Mouse (Mus musculus): ENCODE results near the gene Calcoco1. TPM values are rescaled to one million over a fixed set of nuclear protein-coding genes. Genes with fewer than 3 reads are reported as not detected.

The Calcoco1 gene
- polyA plus RNA-seq, 1 experiment from 2014 or later, result 99.4 TPM

DNA sequence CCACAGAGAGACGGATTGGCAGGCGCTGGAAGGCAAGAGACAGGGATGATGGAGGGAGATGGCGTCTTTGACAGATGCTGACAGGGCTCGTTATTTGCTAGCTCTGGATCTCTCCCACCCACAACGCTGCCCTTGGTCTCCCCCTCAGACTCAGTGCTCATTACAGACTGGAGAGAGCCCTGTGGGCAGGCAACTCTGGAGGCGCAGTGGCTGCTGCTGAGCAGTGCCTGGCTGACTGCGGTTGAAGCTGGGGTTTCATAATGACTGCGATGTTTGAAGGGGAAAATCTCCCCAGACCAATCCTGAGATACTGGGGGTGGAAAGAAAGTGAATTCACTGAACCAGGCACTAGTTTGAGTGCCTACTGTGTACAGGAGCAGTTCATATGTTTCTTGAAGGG is 21.2 kb upstream of the Calcoco1 start:
- Histone ChIP-seq H3K9me3 (ENCODE audit: low read length) (no peaks in the 10 kb centered on the region), H3K4me3 (ENCODE audit: low read depth, low read length) (no peak overlapping the region), H3K27me3 (replicated peaks; ENCODE audit: insufficient read depth, low read length) (peaks cover 56% of the 10 kb centered on the region), H3K4me2 (replicated peaks; ENCODE audit: low read depth, low read length) (no peak overlapping the region), H3K27ac (ENCODE audit: low read length) (no peak overlapping the region), H3K4me1 (ENCODE audit: insufficient read depth, low read depth, low read length) (peaks cover 6% of the 10 kb centered on the region), H3K9ac (replicated peaks; ENCODE audit: low read depth) (no peak overlapping the region), H3K36me3 (ENCODE audit: insufficient read depth, low read length) (no peaks in the 10 kb centered on the region)
- DNase-seq (ENCODE audit: low spot score) (no peak), ATAC-seq (no peak)
- no peak for TF ChIP-seq EP300 (IDR thresholded peaks at IDR 0.05)
- TF ChIP-seq CTCF (IDR thresholded peaks at IDR 0.05), result no peak
- 27% methylated on average over 8 of the region's 8 CpGs for WGBS

DNA sequence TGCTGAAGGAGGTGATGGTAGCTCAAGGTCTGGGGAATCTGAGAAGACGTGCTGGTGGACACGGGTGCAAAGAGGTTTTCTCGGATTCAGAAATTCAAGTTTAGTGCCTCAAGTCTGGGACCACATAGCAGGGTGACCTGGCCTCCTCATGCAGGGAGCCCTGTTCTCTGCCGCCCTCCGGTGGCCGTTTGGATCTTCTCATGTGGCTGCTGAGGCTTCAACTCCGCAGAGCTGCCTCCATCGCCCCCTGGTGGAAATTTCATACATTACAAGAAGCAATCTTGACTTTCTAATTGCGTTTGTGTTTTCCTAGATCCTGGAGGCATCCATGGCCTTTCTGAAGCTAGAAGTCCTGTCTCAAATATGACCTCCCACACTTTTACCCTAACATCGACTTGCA is 20.6 kb upstream of the Calcoco1 start:
- peak; percentile 84 for ATAC-seq
- H3K27me3 ChIP-seq (replicated peaks; ENCODE audit: insufficient read depth, low read length), result peaks cover 50% of the 10 kb centered on the region

DNA sequence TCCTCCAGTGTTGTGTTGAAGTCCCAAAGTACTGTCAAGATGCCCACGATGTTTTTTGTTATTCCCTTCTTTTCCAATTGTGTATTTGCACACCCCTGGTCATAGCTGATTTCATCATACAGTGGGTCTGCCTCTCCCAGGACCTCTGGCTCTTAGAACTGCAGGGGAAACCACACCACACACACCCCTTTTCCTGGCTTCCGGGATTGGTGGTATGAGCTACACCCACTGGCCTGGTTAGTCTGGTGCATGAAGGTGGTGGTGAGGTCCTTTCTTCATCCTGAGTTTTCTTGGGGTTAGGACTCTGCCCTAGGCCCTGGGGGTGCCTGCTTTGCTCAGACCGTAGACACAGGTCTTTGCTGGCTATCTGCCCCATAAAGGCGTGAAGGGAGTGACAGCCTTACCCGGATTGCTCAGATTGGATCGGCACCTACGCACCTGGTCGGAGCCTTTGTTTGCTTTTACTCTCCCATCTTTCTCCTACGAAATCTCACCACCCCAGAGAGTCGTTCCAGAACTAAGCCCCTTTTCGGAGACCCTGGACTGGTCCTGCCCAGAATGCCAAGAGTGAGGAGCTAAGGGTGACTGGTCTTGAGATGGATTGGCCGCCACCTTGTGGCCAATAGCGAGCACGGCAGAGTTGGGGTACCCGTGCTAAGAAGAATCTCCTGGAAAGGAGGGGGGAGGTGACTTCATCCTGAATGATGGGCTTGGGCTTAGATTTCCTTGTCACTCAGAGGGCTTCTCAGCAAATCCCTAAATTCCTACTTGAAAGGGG is 17.7 kb upstream of the Calcoco1 start:
- 25% methylated on average over 15 of the region's 15 CpGs for WGBS
- Histone ChIP-seq H3K4me2 (replicated peaks; ENCODE audit: low read depth, low read length) (no peak overlapping the region), H3K27ac (ENCODE audit: low read length) (no peak overlapping the region), H3K36me3 (ENCODE audit: insufficient read depth, low read length) (no peaks in the 10 kb centered on the region), H3K27me3 (replicated peaks; ENCODE audit: insufficient read depth, low read length) (peaks cover 27% of the 10 kb centered on the region), H3K4me3 (ENCODE audit: low read depth, low read length) (no peak overlapping the region), H3K9me3 (ENCODE audit: low read length) (no peaks in the 10 kb centered on the region), H3K4me1 (ENCODE audit: insufficient read depth, low read depth, low read length) (no peaks in the 10 kb centered on the region), H3K9ac (replicated peaks; ENCODE audit: low read depth) (no peak overlapping the region)
- peak; percentile 79 for DNase-seq (ENCODE audit: low spot score)
- peak; percentile 91 for TF ChIP-seq CTCF (IDR thresholded peaks at IDR 0.05)
- TF ChIP-seq EP300 (IDR thresholded peaks at IDR 0.05), result no peak
- 0 out of 2 replicates have a peak, but pooled peaks have one; percentile 35 for ATAC-seq

More for the DNA sequence above, 20.6 kb upstream of the Calcoco1 start:
- H3K9me3 ChIP-seq (ENCODE audit: low read length), result no peaks in the 10 kb centered on the region
- no peak overlapping the region for H3K4me2 ChIP-seq (replicated peaks; ENCODE audit: low read depth, low read length)
- 1% methylated on average over 10 of the region's 10 CpGs for WGBS
- no peaks in the 10 kb centered on the region for H3K36me3 ChIP-seq (ENCODE audit: insufficient read depth, low read length)
- peak; percentile 93 for DNase-seq (ENCODE audit: low spot score)
- peaks cover 6% of the 10 kb centered on the region for H3K4me1 ChIP-seq (ENCODE audit: insufficient read depth, low read depth, low read length)
- TF ChIP-seq CTCF (IDR thresholded peaks at IDR 0.05) (peak; percentile 99), EP300 (IDR thresholded peaks at IDR 0.05) (no peak)
- H3K27ac ChIP-seq (ENCODE audit: low read length), result no peak overlapping the region
- no peak overlapping the region for H3K9ac ChIP-seq (replicated peaks; ENCODE audit: low read depth)
- H3K4me3 ChIP-seq (ENCODE audit: low read depth, low read length), result no peak overlapping the region

DNA sequence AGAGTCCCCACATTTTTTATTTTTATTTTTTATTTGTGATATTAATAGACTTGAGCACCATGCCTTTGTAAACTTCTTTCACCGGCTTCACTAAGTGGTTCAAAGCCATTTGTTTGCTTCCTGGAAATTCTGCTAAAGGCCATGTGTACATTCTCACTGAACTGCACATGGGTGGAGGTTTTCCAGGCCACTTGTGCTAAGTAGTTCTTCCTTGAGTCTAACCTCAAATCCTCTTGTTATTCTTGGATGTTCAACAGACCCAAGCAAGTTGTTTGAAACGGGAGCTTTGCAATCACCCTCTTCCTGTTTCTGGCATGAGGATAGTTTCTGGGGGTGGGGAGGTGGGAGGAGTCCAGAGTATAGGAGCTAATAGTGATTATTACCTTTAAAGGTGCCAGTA is 16.5 kb upstream of the Calcoco1 start:
- Histone ChIP-seq H3K9me3 (ENCODE audit: low read length) (no peaks in the 10 kb centered on the region), H3K27me3 (replicated peaks; ENCODE audit: insufficient read depth, low read length) (peaks cover 14% of the 10 kb centered on the region), H3K4me2 (replicated peaks; ENCODE audit: low read depth, low read length) (no peak overlapping the region), H3K4me3 (ENCODE audit: low read depth, low read length) (no peak overlapping the region), H3K4me1 (ENCODE audit: insufficient read depth, low read depth, low read length) (no peaks in the 10 kb centered on the region), H3K9ac (replicated peaks; ENCODE audit: low read depth) (no peak overlapping the region), H3K27ac (ENCODE audit: low read length) (no peak overlapping the region), H3K36me3 (ENCODE audit: insufficient read depth, low read length) (no peaks in the 10 kb centered on the region)
- TF ChIP-seq CTCF (IDR thresholded peaks at IDR 0.05), result no peak
- peak; percentile 39; the same call in 1 of the 2 replicates for TF ChIP-seq EP300 (IDR thresholded peaks at IDR 0.05)
- WGBS, result 18% methylated on average over 2 of the region's 2 CpGs
- peak; percentile 18; the same call in 1 of the 2 replicates for ATAC-seq
- DNase-seq (ENCODE audit: low spot score), result peak; percentile 63

DNA sequence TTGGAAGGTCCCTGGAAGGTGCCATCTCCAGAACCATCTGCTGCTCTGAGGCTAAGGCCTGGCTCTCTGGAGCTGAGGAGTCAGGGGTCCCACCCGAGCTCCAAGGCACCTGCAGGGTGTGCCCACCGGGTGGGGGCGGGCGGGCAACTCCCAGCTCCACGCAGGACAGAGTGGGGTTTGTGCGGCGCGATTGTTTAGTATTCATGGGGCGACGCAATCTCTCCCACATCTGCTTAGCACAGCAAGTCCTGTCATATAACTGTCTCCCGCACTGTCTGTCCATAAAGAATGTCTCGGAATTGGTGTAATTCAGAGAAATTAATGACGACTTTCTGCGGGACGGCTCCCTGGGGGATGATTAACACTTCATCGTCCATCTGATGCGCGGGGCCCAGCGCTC is 15.1 kb upstream of the Calcoco1 start:
- peaks cover 7% of the 10 kb centered on the region for H3K27me3 ChIP-seq (replicated peaks; ENCODE audit: insufficient read depth, low read length)

DNA sequence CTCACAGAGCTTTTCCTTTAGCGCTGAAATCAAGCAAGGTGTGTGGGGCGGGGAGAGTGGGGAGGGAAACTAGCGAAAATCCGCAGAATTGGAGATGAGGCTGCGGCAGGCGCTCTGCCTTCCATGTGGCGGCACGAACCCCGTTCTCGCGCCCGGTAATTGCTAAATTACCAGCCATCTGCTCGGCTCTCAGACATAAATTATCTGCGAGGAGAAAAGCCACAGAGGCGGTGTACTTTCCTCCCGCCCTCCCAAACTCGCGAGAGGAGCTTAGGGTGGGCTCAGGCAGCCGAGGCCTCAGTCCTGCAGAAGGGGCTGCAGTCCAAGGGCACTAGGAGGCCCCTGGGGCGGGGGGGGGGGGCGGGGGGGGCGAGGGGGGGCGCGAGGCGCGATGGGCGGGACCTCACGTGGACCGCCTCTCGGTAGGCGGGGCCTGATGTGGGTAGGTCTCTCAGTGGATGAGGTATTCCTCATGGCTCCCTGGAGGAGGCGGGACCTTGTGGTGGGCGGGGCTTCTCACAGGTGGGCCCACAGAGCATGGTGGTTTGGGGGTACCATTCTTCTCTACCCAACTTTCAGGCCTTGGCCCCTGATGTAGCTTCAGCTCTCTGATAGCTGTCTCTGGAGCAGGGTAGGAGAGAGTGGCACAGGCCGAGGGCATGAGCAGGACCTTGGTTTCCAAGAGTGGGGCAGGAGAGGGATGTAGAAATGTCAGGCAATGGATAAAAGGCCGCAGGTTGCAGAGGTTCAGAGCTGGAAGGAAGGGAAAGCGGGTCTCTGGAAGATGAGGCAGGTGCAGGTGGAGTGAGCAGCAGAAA is 14.4 kb upstream of the Calcoco1 start:
- H3K27me3 ChIP-seq (replicated peaks; ENCODE audit: insufficient read depth, low read length), result peaks cover 7% of the 10 kb centered on the region
- ATAC-seq, result no peak
- DNase-seq (ENCODE audit: low spot score), result no peak
- H3K27ac ChIP-seq (ENCODE audit: low read length), result no peak overlapping the region
- 15% methylated on average over 27 of the region's 36 CpGs for WGBS
- H3K4me3 ChIP-seq (ENCODE audit: low read depth, low read length), result no peak overlapping the region
- no peaks in the 10 kb centered on the region for H3K9me3 ChIP-seq (ENCODE audit: low read length)
- TF ChIP-seq CTCF (IDR thresholded peaks at IDR 0.05) (no peak), EP300 (IDR thresholded peaks at IDR 0.05) (no peak)
- H3K36me3 ChIP-seq (ENCODE audit: insufficient read depth, low read length), result no peaks in the 10 kb centered on the region
- H3K9ac ChIP-seq (replicated peaks; ENCODE audit: low read depth), result no peak overlapping the region
- no peaks in the 10 kb centered on the region for H3K4me1 ChIP-seq (ENCODE audit: insufficient read depth, low read depth, low read length)
- H3K4me2 ChIP-seq (replicated peaks; ENCODE audit: low read depth, low read length), result peak overlapping the region; percentile 27; the same call in 1 of the 2 replicates

More for the DNA sequence above, 15.1 kb upstream of the Calcoco1 start:
- TF ChIP-seq EP300 (IDR thresholded peaks at IDR 0.05) (no peak), CTCF (IDR thresholded peaks at IDR 0.05) (no peak)
- H3K27ac ChIP-seq (ENCODE audit: low read length), result no peak overlapping the region
- 79% methylated on average over 19 of the region's 19 CpGs for WGBS
- no peak overlapping the region for H3K4me3 ChIP-seq (ENCODE audit: low read depth, low read length)
- H3K9ac ChIP-seq (replicated peaks; ENCODE audit: low read depth), result no peak overlapping the region
- H3K9me3 ChIP-seq (ENCODE audit: low read length), result no peaks in the 10 kb centered on the region
- ATAC-seq (no peak), DNase-seq (ENCODE audit: low spot score) (no peak)
- H3K36me3 ChIP-seq (ENCODE audit: insufficient read depth, low read length), result no peaks in the 10 kb centered on the region
- no peak overlapping the region for H3K4me2 ChIP-seq (replicated peaks; ENCODE audit: low read depth, low read length)
- H3K4me1 ChIP-seq (ENCODE audit: insufficient read depth, low read depth, low read length), result no peaks in the 10 kb centered on the region

All from lung, postnatal 0 days (tissue).